Mouse (Mus musculus) T-helper 17 cell (primary cell): ENCODE results near the gene Gpr155.

Experiments
- in situ Hi-C, 2 experiments: fragments of 300-600 bp; cut with MboI, MseI; formaldehyde crosslinking; loops; 1 replicate in 1 of 2; 2 replicates in 1 of 2; pipeline ENCODE4 v1.15.1; 2025; ENCODE audit warnings: high pct_unique_total_duplicates in 2 of 2

Gene Gpr155

DNA sequence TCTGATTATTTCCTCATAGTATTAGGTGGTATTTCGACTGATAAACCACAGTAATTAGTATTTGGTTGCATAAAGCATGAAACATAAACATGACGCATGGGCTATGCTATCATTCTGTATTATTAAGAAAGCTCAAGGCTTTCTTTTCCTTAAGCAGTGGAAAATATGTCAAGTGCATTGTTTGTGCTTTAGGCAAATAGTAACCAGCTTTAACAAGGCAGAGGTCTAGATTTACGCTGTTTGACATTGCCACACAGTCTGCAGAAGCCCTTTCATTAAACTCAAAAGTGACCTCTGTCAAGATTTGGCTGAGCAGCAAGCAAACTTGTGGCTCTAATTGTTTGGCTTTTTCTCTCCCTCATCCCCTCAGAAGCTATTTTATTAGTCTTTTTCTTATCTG lies 50.4 kb downstream of the Gpr155 start:
- in situ Hi-C loops = no loop called here

DNA sequence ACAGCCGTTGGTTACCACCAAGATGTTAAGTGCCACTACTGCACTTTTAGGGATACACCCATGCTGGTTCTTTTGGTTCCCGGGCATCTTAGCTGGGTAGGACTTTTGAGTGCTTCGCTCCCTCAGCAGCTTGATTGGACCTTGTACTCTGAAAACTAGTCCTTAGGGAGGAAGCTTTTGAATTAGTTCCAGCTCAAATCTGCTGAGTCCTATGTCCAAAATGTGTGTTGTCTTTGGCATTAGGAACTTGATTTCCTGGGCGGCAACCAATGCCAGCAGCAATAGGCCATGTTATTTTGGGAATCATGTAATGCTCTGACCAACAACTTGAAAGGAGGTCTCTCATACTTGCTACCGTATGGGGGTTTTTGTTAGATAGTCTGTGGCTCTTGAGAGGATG lies 60.5 kb downstream of the Gpr155 start:
- in situ Hi-C loops = no loop called here

DNA sequence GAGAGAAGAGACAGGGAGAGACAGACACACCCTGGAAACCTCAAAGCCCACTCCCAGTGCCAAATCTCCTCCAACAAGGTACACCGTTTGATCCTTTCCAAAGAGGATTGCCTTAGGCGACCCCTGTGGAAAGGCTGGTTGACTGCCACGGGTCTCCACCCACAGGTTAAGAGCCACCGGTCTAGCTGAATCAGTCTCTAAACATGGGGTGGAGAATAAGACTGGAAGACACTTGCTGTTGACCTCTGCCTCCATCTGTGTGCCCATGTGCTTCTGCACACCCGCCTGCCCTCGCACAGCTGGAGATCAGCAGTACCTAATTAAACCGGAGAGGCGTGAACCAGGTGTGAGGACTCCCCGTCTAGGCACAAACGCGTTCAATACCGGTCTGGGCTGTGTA lies 63.4 kb downstream of the Gpr155 start:
- in situ Hi-C loops = loop anchor here in 1 of 2 experiments (5.0 kb wide), 1 partner anchor 99 kb away; no protein-coding TSS in a partner anchor

DNA sequence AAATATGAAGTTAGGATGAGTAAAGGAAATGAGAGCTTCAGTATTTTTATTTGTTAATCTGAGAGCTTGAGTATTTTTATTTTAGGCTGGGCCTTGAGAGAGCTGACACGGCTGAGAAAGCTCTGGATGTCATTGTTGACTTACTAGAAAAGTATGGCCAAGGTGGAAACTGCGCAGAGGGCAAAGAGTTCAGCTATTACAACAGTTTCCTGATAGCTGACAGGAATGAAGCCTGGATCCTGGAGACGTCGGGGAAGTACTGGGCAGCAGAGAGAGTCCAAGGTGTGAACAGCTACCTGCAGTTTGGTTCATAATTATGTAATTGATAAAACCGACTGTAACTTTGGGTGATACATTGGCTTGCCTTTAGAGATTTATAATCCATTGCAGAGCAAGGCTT lies 67.2 kb downstream of the Gpr155 start:
- in situ Hi-C loops = no loop called here

DNA sequence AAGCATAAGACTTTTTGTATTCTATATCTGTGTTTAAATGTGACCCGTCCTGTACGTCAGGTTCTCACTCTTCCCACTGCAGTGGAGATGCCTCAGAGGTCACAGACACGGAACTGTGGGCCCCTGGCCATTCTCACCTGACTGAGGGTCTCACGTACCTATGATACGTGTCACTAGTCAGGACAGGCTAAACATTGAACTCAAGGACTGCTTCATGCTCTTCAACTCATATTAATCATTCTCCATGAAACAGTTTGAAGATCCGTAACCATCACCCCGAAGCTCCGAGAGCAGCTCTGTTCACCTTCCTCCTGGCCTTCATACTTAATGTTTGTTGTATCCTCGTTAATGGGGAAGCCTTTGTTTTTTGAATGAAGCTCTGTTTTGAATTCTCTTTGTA lies 68.9 kb downstream of the Gpr155 start:
- in situ Hi-C loops = no loop called here

DNA sequence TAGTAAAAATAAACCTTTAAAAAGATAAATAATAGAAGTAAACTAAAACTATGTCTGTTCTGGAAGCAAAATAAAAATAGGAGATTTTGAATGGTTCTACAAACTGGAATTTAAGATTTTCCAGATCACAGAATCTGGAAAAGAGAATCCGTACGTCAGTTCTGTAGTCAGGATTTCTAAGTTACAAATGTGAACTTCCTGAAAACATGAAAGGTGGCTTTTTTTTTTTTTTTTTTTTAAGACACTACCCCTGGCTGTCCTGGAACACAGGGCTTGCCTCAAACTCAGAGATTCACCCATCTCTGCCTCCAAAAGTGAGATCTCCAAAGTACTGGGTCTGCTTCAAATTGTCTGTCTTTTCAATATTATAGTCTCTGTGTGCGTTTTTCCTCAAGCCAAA lies 72.1 kb downstream of the Gpr155 start:
- in situ Hi-C loops = no loop called here

DNA sequence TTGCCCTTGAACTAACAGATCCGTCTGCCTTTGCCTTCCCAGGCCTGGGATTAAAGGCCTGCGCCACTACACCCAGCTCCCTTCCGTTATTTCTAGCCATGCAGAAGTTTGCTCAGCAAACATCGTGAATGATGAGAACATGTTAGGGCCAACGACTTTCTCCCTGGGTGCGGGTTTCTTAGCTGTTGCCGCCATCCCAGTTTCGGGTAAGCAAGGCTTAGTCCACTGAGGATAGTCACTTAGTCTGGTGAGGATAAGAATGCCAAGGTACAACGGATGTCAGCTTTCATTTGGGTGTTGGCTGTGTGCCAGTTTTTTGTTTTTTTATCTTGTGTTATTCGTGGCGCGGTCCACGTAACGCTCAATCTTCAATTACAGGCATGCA lies 73.3 kb downstream of the Gpr155 start:
- in situ Hi-C loops = no loop called here

DNA sequence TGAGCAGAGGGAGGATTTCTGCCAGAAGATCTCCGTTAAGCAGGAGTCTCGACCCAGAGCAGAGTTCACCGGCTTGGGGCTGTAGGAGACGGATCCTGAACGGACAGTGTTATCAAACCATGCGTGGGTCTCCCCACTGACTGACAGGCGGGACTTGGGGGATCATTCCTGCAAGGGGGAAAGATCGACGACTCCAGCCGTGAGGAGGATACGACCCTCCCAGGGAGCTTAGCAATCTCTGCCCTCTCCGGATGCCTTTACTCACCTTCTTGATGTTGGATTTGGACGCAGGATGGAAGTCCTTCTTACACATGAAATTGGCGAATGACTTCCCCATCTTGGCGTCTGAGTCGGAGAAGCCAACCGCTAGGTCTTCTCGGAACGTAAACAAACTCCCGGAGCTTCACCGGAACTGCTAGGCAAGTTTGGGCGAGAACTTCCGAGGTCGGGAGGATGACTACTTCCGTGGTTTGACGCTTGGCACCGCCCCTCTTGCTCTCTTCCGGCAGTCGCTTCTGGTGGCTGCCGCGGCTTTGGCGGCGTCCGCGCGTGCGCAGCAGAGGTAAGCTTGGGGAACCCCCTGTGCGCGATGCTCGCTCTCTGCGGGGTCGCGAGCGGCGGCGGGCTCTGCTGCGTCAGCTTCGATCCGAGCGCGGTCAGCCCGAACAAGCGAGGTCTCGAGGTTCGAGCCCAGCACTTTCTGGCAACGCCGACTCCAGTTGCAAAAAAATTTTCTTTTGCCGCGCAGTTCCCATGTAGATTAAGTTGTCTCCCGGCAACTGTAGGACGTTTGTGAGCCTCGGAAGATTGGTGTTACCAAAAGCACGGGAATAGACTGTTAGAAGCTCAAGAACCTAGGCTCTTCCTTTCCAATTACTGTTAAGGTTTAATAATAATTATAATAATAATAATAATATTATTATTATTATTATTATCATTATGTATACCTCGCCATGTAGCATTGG lies 73.9 kb downstream of the Gpr155 start, which contains the start of the genes Scrn3 and Cir1:
Scrn3 (plus strand) TSS at position 450 of the 965 bp plus-strand sequence.
Cir1 (minus strand) TSS at position 550 of the 965 bp plus-strand sequence.
- in situ Hi-C loops = no loop called here

DNA sequence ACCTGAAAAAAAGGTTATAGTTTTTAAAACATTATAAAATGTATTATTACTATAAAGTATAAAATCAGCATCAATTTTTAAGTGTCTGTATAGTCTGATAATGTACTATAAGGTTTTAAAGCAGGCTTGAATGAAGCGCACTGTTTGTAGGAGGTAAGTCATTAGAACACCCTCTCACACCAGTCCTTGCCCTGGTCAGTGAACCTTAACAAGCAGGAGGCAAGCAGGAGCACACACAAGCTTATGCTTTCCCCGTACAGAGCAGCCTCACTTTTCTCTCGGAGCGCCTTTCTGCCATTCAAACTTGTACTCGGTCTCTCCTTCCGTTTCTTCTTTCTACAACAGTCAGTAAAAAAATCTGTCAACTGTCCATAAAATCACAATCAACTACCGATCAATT lies 80.4 kb downstream of the Gpr155 start:
- in situ Hi-C loops = no loop called here

DNA sequence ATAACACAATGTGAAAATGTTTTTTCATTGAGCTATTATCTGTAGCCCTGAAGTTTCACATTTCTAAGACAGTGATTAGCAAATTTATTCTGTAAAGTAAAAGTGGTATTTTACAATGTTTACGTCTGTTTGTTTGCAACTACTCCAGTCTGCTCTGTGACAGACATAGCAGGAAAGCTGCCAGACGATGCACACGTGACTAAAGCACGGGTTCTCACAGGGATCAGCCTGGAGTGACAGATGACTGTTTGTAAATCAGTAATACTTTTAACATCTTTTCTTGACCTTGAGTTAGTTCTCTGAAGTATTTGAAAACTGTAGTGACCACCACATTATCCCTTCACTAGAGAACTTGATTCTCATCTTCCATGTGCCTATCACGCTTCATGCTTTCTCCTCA lies 81.9 kb downstream of the Gpr155 start:
- in situ Hi-C loops = no loop called here

DNA sequence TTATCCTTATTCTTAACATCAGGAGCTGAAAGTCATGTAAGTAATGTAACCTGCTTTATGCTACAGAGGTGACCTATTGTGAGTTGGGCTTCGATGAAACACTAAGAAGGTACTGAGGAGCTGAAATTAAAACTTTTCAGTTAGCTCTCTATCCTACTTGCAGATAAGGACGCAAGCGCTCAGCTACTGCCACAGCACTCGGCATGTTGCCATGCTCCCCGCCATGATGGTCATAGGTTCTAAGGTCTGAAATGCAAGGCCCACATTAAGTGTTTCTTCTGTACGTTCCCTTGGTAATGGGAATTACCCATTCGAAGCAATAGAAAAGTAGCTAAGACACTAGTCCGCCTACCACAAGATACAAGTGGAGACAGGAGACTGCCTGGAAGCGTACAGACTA lies 83.7 kb downstream of the Gpr155 start:
- in situ Hi-C loops = no loop called here

DNA sequence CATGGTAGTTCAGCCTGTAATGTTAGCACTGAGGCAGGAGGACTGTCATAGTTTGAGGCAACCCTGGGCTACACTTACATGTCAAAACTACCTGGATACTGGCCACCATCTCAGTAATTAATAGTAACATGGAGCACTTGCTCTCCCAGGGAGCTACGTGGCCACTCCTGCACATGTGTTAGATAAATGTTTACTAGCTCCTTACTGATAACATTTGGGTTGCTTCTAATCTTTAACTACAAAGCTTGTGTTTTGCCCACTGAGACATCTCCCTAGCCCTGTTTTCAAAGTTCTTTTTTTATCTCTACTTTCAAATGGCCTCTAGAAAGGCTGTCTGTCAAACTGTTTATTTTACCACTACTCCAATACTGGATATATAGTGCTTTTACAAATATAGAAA lies 84.4 kb downstream of the Gpr155 start:
- in situ Hi-C loops = no loop called here

DNA sequence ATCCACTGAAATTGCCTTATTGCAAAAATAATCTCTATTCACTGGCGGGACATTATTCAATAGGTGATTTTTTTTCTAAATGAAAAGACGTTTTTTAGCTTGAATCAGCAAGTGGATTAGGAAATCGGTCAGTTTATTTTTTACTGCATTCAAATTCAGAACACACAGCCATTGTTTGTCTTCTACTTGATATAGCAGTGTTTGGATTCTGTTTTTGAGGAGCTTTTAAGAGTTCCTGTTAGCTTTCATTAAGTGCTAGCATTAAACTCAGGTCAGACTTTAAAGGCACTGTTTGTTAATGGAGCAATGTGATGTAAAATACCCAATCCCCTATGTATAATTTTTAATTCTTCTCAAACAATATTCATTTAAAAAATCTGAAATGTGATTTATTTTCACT lies 87.5 kb downstream of the Gpr155 start:
- in situ Hi-C loops = loop anchor here in 1 of 2 experiments (5.0 kb wide), 1 partner anchor 93 kb away; no protein-coding TSS in a partner anchor

DNA sequence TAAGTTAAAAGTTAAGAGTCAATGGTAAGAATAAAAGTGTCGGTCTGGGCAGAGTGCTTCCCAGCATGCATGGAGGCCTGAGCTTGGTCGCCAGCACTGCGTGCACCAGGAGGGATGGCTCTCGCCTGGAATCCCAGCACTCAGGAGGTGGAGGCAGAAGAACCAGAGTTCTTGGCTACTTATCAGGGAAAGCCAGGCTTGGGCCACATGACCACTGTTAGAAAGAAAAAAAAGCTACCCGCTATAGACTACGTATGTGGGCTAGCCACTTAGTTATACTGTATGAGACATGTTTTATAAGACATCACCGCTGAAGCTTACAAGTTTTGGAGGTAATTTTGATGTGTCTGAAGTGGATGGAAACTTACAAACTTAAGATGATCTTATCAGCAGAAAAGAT lies 88.2 kb downstream of the Gpr155 start:
- in situ Hi-C loops = loop anchor here in 1 of 2 experiments (5.0 kb wide), 1 partner anchor 94 kb away; no protein-coding TSS in a partner anchor

DNA sequence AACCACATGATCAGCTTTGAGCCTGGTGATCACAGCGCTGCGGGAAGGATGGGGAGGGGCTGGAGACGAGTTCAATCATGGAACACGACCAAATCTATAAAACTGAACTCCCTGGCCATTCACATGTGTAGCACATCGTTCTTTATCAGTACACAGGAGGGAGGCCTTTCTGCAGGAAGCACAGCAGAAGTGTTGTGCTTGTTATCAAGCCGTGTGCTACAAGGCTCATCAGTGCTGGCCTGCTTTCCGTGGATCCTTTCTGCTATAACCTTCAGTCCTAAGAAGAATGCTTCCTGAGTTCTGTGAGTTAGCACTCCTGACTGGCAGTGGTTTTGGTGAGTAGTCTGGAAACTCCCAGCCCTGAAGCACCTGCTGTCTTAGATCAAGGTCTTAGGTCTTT lies 91.3 kb downstream of the Gpr155 start:
- in situ Hi-C loops = loop anchor here in 1 of 2 experiments (5.0 kb wide), 1 partner anchor 97 kb away; no protein-coding TSS in a partner anchor
